Mouse (Mus musculus) G1E (cell line): ENCODE measurements around the gene Dhx16. TPM values are rescaled to one million over a fixed set of nuclear protein-coding genes. Genes with fewer than 3 reads are reported as not detected.
"Not testable (repeated sequence)": the region's sequence is repeated elsewhere in the genome, so short reads cannot be mapped to it uniquely, and the experiment has no call there.

Experiments
- ATAC-seq: 2 replicates; pipeline ENCODE4 v1.8.0; 2016; ENCODE audit warnings: mild to moderate bottlenecking; ENCODE audit not compliant: insufficient number of reproducible peaks, poor library complexity, low FRiP score, severe bottlenecking; ENCODE audit errors: extremely low read depth
- DNase-seq: peaks from one replicate; pipeline ENCODE4 v3.0.0; 2012; ENCODE audit warnings: low spot score
- H3K27me3 ChIP-seq: 2 replicates; pipeline ENCODE4 v1.6.1; 2012; ENCODE audit warnings: mild to moderate bottlenecking, low read length, inconsistent platforms; ENCODE audit not compliant: insufficient read depth
- H3K36me3 ChIP-seq: replicated peaks from 2 replicates; pipeline ENCODE3; 2012; ENCODE audit warnings: mild to moderate bottlenecking, inconsistent platforms
- H3K4me1 ChIP-seq: 2 replicates; pipeline ENCODE4 v1.6.1; 2012; ENCODE audit warnings: low read depth, low read length, inconsistent platforms, mixed read lengths; ENCODE audit not compliant: insufficient read depth
- H3K4me3 ChIP-seq: 2 replicates; pipeline ENCODE4 v1.5.1; 2012; ENCODE audit warnings: low read depth, mild to moderate bottlenecking, inconsistent platforms, low read length, moderate library complexity, mixed read lengths
- H3K9me3 ChIP-seq: replicated peaks from 2 replicates; pipeline ENCODE4 v1.6.1; 2012; ENCODE audit warnings: inconsistent platforms
- CTCF ChIP-seq: IDR thresholded peaks from 2 replicates; pipeline ENCODE4 v1.5.1; 2012; ENCODE audit warnings: low read depth, low read length, inconsistent platforms, mixed read lengths
- GATA1 ChIP-seq: IDR thresholded peaks from 2 replicates; pipeline ENCODE4 v1.6.1; 2012; ENCODE audit warnings: borderline replicate concordance, low read length, inconsistent platforms, mixed read lengths
- GATA2 ChIP-seq: IDR thresholded peaks from 2 replicates; pipeline ENCODE4 v1.6.1; 2012; ENCODE audit warnings: low read depth, low read length, inconsistent platforms, borderline replicate concordance
- POLR2AphosphoS5 ChIP-seq: IDR thresholded peaks from 2 replicates; pipeline ENCODE4 v1.6.1; 2012; ENCODE audit warnings: low read depth, low read length, inconsistent platforms; ENCODE audit not compliant: insufficient replicate concordance
- TAL1 ChIP-seq: conservative IDR thresholded peaks from 2 replicates; pipeline ENCODE4 v1.6.1; 2012; ENCODE audit warnings: low read depth, low read length, inconsistent platforms, mixed read lengths
- polyA plus RNA-seq: library from polyadenylated mRNA; stranded (reverse); fragments of >175 nt; gene quantifications from 2 replicates; pipeline ENCODE4 v1.2.3, GENCODE M21; 2012
- total RNA-seq, 2 experiments: library from RNA; stranded (forward) in 1 of 2; stranded (reverse) in 1 of 2; fragments of 200-1000 nt in 1 of 2; fragments of >200 nt in 1 of 2; fragmentation: Nextera tagmentation in 1 of 2; gene quantifications; 2 replicates each; pipeline ENCODE4 v1.2.3; 2014 to 2017

Gene Dhx16
- total and polyA plus RNA-seq, 3 experiments: 56.3 to 81.1 (median 73.6) TPM

- TF ChIP-seq GATA1 (no peak), POLR2AphosphoS5 (no peak), GATA2 (no peak), CTCF (no peak), TAL1 (peak; percentile 90)
- Histone ChIP-seq H3K27me3 (no peaks in the 10 kb centered on the region), H3K36me3 (peaks cover 83% of the 10 kb centered on the region), H3K4me3 (no peak overlapping the region; the same call in 1 of the 2 replicates), H3K4me1 (peaks cover 81% of the 10 kb centered on the region), H3K9me3 (no peaks in the 10 kb centered on the region)
- ATAC-seq: peak; percentile 92
- DNase-seq: peak; percentile 64
Measured at GRCm38 (mm10) chr17:35927471-35927870, 47.9 kb downstream of the Dhx16 start.

GRCm38 (mm10) chr17:35929534-35929933 is 49.9 kb downstream of the Dhx16 start:
- DNase-seq (no peak), ATAC-seq (no peak)
- Histone ChIP-seq H3K36me3 (peaks cover 66% of the 10 kb centered on the region), H3K4me1 (peaks cover 63% of the 10 kb centered on the region), H3K27me3 (no peaks in the 10 kb centered on the region), H3K4me3 (no peak overlapping the region), H3K9me3 (no peaks in the 10 kb centered on the region)
- no peak for TF ChIP-seq GATA2
- TF ChIP-seq CTCF: no peak
- no peak for TF ChIP-seq GATA1
- TF ChIP-seq TAL1: no peak
- TF ChIP-seq POLR2AphosphoS5: no peak

GRCm38 (mm10) chr17:35930627-35931026 is 51.0 kb downstream of the Dhx16 start:
- Histone ChIP-seq H3K27me3 (no peaks in the 10 kb centered on the region), H3K9me3 (no peaks in the 10 kb centered on the region), H3K4me3 (no peak overlapping the region), H3K4me1 (peaks cover 52% of the 10 kb centered on the region), H3K36me3 (peaks cover 56% of the 10 kb centered on the region)
- DNase-seq: no peak
- TF ChIP-seq GATA1 (no peak), TAL1 (no peak), GATA2 (no peak), POLR2AphosphoS5 (no peak), CTCF (no peak)
- ATAC-seq: no peak

GRCm38 (mm10) chr17:35932608-35933007 is 53.0 kb downstream of the Dhx16 start:
- Histone ChIP-seq H3K4me3 (no peak overlapping the region), H3K27me3 (no peaks in the 10 kb centered on the region), H3K36me3 (peaks cover 41% of the 10 kb centered on the region), H3K9me3 (no peaks in the 10 kb centered on the region), H3K4me1 (peaks cover 35% of the 10 kb centered on the region)
- TF ChIP-seq GATA2: no peak
- no peak for ATAC-seq
- DNase-seq: no peak

DNA sequence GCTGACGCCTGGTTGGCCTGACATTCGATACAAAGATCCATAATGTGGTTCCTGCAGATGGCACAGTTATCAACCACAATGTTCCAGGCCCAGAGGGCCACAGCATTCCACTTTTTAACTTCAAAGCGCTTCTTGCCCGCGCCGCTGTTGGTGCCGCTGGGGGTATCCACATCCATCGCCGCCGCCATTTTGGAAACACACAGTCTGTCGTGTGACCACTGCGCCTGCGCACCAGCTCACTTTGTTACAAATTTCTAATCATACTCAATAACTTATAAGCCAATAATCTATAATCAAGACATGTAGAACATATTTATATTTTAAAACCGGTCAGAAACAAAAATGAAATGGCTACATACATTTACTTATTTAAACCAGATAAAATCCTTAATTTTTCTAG is 56.1 kb downstream of the Dhx16 start:
- ATAC-seq: 0 out of 2 replicates have a peak, but pooled peaks have one; percentile 28

GRCm38 (mm10) chr17:35937700-35938348 is 58.2 kb downstream of the Dhx16 start:
- H3K9me3 ChIP-seq: peaks cover 6% of the 10 kb centered on the region
- no peaks in the 10 kb centered on the region; the same call in 1 of the 2 replicates for H3K4me1 ChIP-seq
- DNase-seq (peak; percentile 43), ATAC-seq (no peak; the same call in 1 of the 2 replicates)
- H3K36me3 ChIP-seq: no peaks in the 10 kb centered on the region
- H3K4me3 ChIP-seq: no peak overlapping the region
- TF ChIP-seq CTCF (0 out of 2 replicates have a peak, but pooled peaks have one; percentile 68), TAL1 (no peak), GATA2 (no peak), GATA1 (no peak), POLR2AphosphoS5 (no peak)
- H3K27me3 ChIP-seq: no peaks in the 10 kb centered on the region

More for the DNA sequence above, 56.1 kb downstream of the Dhx16 start:
- not testable (repeated sequence) for H3K27me3 ChIP-seq, H3K9me3 ChIP-seq, DNase-seq, H3K4me3 ChIP-seq, H3K4me1 ChIP-seq
- peaks cover 10% of the 10 kb centered on the region for H3K36me3 ChIP-seq

GRCm38 (mm10) chr17:35939108-35939507 is 59.5 kb downstream of the Dhx16 start:
- H3K4me3 ChIP-seq: no peak overlapping the region
- ATAC-seq (no peak), DNase-seq (no peak)
- no peaks in the 10 kb centered on the region for H3K36me3 ChIP-seq
- H3K4me1 ChIP-seq: no peaks in the 10 kb centered on the region; the same call in 1 of the 2 replicates
- TF ChIP-seq POLR2AphosphoS5: no peak
- TF ChIP-seq GATA1: no peak
- no peak for TF ChIP-seq GATA2
- no peak for TF ChIP-seq CTCF
- TF ChIP-seq TAL1: no peak
- no peaks in the 10 kb centered on the region for H3K27me3 ChIP-seq
- peaks cover 6% of the 10 kb centered on the region for H3K9me3 ChIP-seq
